Comparison of ENCODE assay signal across 14 mouse cellular contexts in the genomic region with DNA sequence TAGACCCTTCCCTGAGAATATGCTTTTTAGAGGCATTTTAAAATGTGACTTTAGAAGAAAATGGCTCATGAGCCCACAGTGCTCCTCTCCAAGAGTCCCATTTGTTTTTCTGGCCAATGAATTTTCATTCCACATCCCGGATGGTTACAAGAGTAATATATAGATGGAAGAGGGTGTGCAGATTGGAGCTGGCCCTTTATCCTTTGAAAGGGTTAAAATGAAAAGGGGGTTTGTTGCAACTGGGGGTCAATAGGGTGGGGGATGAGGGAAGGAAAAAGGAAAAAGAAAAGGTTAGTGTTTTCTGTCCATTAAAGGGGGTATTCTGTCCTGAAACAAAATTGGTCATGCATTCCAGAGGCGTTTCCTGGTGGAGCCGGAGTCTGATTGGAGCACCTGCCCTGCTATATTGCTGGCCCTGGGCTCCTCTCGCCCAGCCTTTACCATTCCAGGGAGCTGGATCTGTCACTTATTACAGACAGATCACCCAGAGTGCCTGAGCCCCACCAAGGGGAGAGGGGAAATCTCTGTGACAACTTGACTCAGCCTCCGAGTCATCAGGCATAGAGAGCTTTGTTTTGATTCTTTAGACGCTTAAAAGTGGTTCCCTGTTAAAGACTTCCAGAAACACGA.
DNase-seq lines count a peak whose midpoint lies in the region; ATAC-seq lines count a peak whose summit lies in the region.
"Had no signal": no experiment of that assay in that cellular context is flagged by ENCODE, and none has a peak within 500 bp of the region (broad histone marks: within the 10 kb centered on the region; RNA-seq: fewer than 3 reads in every experiment).

No protein-coding gene starts in this region.

- H3K4me1 ChIP-seq in kidney, embryonic 14.5 days (ENCODE audit: control insufficient read depth, insufficient read depth, low read length): no peaks in the 10 kb centered on the region
- H3K4me1 ChIP-seq in embryonic facial prominence, embryonic 10.5 days: peaks cover 16% of the 10 kb centered on the region
- H3K4me1 ChIP-seq in hindbrain, embryonic 16.5 days (ENCODE audit: control insufficient read depth, insufficient read depth, low read depth, low read length): no peaks in the 10 kb centered on the region
- no peaks in the 10 kb centered on the region for H3K4me1 ChIP-seq in neural tube, embryonic 11.5 days (ENCODE audit: control insufficient read depth, insufficient read depth, low read length)
- no peaks in the 10 kb centered on the region for H3K4me1 ChIP-seq in intestine, embryonic 16.5 days (ENCODE audit: control insufficient read depth, insufficient read depth, low read length)
- H3K4me1 ChIP-seq: heart, embryonic 15.5 days had no signal

- H3K4me2 ChIP-seq in kidney, embryonic 14.5 days (replicated peaks; ENCODE audit: low read depth, low read length): no peak overlapping the region
- H3K4me2 ChIP-seq in hindbrain, embryonic 16.5 days (ENCODE audit: low read length): peak overlapping the region; percentile 41
- peak overlapping the region; percentile 15; the same call in 1 of the 2 replicates for H3K4me2 ChIP-seq in neural tube, embryonic 11.5 days (ENCODE audit: low read depth)
- H3K4me2 ChIP-seq in intestine, embryonic 16.5 days (ENCODE audit: low read depth, low read length): no peak overlapping the region
- H3K4me2 ChIP-seq: heart, embryonic 15.5 days; lung, embryonic 14.5 days had no signal

- no peaks in the 10 kb centered on the region for H3K27me3 ChIP-seq in kidney, embryonic 14.5 days (ENCODE audit: control insufficient read depth, insufficient read depth, low read length)
- H3K27me3 ChIP-seq in embryonic facial prominence, embryonic 10.5 days (replicated peaks; ENCODE audit: low read depth, poor library complexity, severe bottlenecking): no peaks in the 10 kb centered on the region
- no peaks in the 10 kb centered on the region for H3K27me3 ChIP-seq in hindbrain, embryonic 16.5 days (replicated peaks; ENCODE audit: control insufficient read depth, insufficient read depth, low read length)
- no peaks in the 10 kb centered on the region for H3K27me3 ChIP-seq in neural tube, embryonic 11.5 days (ENCODE audit: control insufficient read depth, insufficient read depth, low read length)
- H3K27me3 ChIP-seq in intestine, embryonic 16.5 days (replicated peaks; ENCODE audit: control insufficient read depth, insufficient read depth, low read length): no peaks in the 10 kb centered on the region
- H3K27me3 ChIP-seq: heart, embryonic 15.5 days had no signal

- 31% methylated on average over 7 of the region's 7 CpGs for WGBS in kidney, embryonic 14.5 days
- 13% methylated on average over 7 of the region's 7 CpGs for WGBS in embryonic facial prominence, embryonic 10.5 days
- 16% methylated on average over 7 of the region's 7 CpGs for WGBS in hindbrain, embryonic 16.5 days
- WGBS in neural tube, embryonic 11.5 days: 20% methylated on average over 7 of the region's 7 CpGs
- WGBS in intestine, embryonic 16.5 days: 45% methylated on average over 7 of the region's 7 CpGs

- H3K9me3 ChIP-seq in kidney, embryonic 14.5 days (ENCODE audit: control insufficient read depth, low read length): no peaks in the 10 kb centered on the region
- H3K9me3 ChIP-seq in embryonic facial prominence, embryonic 10.5 days: no peaks in the 10 kb centered on the region
- H3K9me3 ChIP-seq in hindbrain, embryonic 16.5 days (ENCODE audit: control insufficient read depth, low read length): no peaks in the 10 kb centered on the region
- no peaks in the 10 kb centered on the region for H3K9me3 ChIP-seq in neural tube, embryonic 11.5 days (ENCODE audit: control insufficient read depth, low read length)
- H3K9me3 ChIP-seq in intestine, embryonic 16.5 days (ENCODE audit: control insufficient read depth, low read length): no peaks in the 10 kb centered on the region
- H3K9me3 ChIP-seq: G1E; heart, embryonic 15.5 days had no signal

- peak; percentile 57; the same call in 1 of the 2 replicates for ATAC-seq in kidney, embryonic 14.5 days (ENCODE audit: low FRiP score, low TSS enrichment)
- peak; percentile 70 for ATAC-seq in hindbrain, embryonic 16.5 days
- ATAC-seq in neural tube, embryonic 11.5 days (ENCODE audit: insufficient read depth, low FRiP score, low TSS enrichment): peak; percentile 97
- no peak for ATAC-seq in intestine, embryonic 16.5 days
- no peak for ATAC-seq in inflammation-experienced regulatory T-cells, adult 6 months
- ATAC-seq: intestine, postnatal 0 days had no signal

- no peak overlapping the region for H3K27ac ChIP-seq in kidney, embryonic 14.5 days (ENCODE audit: low read depth, low read length)
- H3K27ac ChIP-seq in embryonic facial prominence, embryonic 10.5 days (replicated peaks): peak overlapping the region; percentile 44; the same call in 1 of the 2 replicates
- no peak overlapping the region for H3K27ac ChIP-seq in hindbrain, embryonic 16.5 days (ENCODE audit: low read depth, low read length)
- H3K27ac ChIP-seq in neural tube, embryonic 11.5 days (ENCODE audit: low read depth, low read length): no peak overlapping the region; the same call in 1 of the 2 replicates
- H3K27ac ChIP-seq in intestine, embryonic 16.5 days (ENCODE audit: low read length): no peak overlapping the region
- H3K27ac ChIP-seq: heart, embryonic 15.5 days had no signal

- DNase-seq in kidney, postnatal 10 days: no peak
- peak; percentile 67 for DNase-seq in embryonic facial prominence, embryonic 10.5 days (ENCODE audit: low spot score)
- DNase-seq in neural tube, embryonic 11.5 days (ENCODE audit: low spot score): peak; percentile 40
- no peak for DNase-seq in ovary, postnatal 14 days (ENCODE audit: low spot score)
- DNase-seq: B cell, adult 2 months; cerebellum, adult 9-11 months; lung, embryonic 14.5 days had no signal

- H3K36me3 ChIP-seq in kidney, embryonic 14.5 days (ENCODE audit: control insufficient read depth, insufficient read depth, low read length): no peaks in the 10 kb centered on the region
- H3K36me3 ChIP-seq in embryonic facial prominence, embryonic 10.5 days (replicated peaks): no peaks in the 10 kb centered on the region
- H3K36me3 ChIP-seq in hindbrain, embryonic 16.5 days (ENCODE audit: control insufficient read depth, insufficient read depth, low read length): no peaks in the 10 kb centered on the region
- no peaks in the 10 kb centered on the region for H3K36me3 ChIP-seq in neural tube, embryonic 11.5 days (ENCODE audit: control insufficient read depth, insufficient read depth, low read length)
- H3K36me3 ChIP-seq in intestine, embryonic 16.5 days (ENCODE audit: control insufficient read depth, insufficient read depth, low read length): no peaks in the 10 kb centered on the region
- H3K36me3 ChIP-seq: G1E; heart, embryonic 15.5 days had no signal

- H3K4me3 ChIP-seq in kidney, embryonic 14.5 days (ENCODE audit: low read length): no peak overlapping the region
- peak overlapping the region; percentile 23; the same call in 1 of the 2 replicates for H3K4me3 ChIP-seq in embryonic facial prominence, embryonic 10.5 days
- H3K4me3 ChIP-seq in hindbrain, embryonic 16.5 days (ENCODE audit: low read length): no peak overlapping the region; the same call in 1 of the 2 replicates
- no peak overlapping the region for H3K4me3 ChIP-seq in neural tube, embryonic 11.5 days (ENCODE audit: low read depth, low read length)
- H3K4me3 ChIP-seq in intestine, embryonic 16.5 days (ENCODE audit: low read length): no peak overlapping the region
- H3K4me3 ChIP-seq: heart, embryonic 15.5 days had no signal

- H3K9ac ChIP-seq in kidney, embryonic 14.5 days (ENCODE audit: low read depth, low read length): no peak overlapping the region
- H3K9ac ChIP-seq in hindbrain, embryonic 16.5 days (ENCODE audit: low read depth, low read length): no peak overlapping the region
- H3K9ac ChIP-seq in neural tube, embryonic 11.5 days (ENCODE audit: low read length): no peak overlapping the region
- no peak overlapping the region for H3K9ac ChIP-seq in intestine, embryonic 16.5 days (ENCODE audit: low read depth, low read length)
- H3K9ac ChIP-seq: heart, embryonic 15.5 days; lung, embryonic 14.5 days had no signal

Comparison
In these comparisons a context has a peak if more than half of its experiments do, and no peak if none do; other contexts are left out.
1. ATAC-seq: peak in kidney, embryonic 14.5 days (single experiment), hindbrain, embryonic 16.5 days (single experiment) and neural tube, embryonic 11.5 days (single experiment); none in intestine, embryonic 16.5 days (single experiment) and inflammation-experienced regulatory T-cells, adult 6 months (single experiment).
2. H3K4me2 ChIP-seq: peak in hindbrain, embryonic 16.5 days (single experiment) and neural tube, embryonic 11.5 days (single experiment); none in kidney, embryonic 14.5 days (single experiment) and intestine, embryonic 16.5 days (single experiment).
3. DNase-seq: peak in embryonic facial prominence, embryonic 10.5 days (single experiment) and neural tube, embryonic 11.5 days (single experiment); none in kidney, postnatal 10 days (single experiment) and ovary, postnatal 14 days (single experiment).